Mouse (Mus musculus) 416B (cell line): Measurements from ENCODE around the gene Depdc1b.

ENCODE experiments used
- DNase-seq: peaks from one replicate; pipeline ENCODE4 v3.0.0; 2011; ENCODE audit warnings: low read depth

Depdc1b gene

GRCm38 (mm10) chr13:108354804-108355552 lies 38.8 kb downstream of the Depdc1b start:
- DNase-seq, result no peak

DNA sequence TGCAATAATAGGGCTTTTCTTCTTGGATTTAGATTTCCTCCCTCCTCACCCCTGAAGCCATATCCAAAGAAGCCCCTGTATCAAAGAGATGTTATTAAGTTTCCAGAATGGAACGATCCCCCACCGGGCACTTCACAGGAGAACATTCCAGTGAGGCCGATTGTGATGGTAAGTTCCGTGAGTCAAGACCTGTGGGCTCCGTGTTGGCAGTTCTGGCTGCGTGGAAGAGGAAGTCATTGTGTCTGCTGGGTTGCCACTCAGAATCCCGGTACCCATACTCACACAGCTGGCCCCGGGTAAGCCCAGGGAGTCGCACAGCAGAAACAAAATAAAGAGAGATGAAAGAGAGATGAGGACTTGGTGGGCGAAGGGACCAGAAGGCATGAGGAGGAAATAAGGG lies 41.2 kb downstream of the Depdc1b start:
- no peak for DNase-seq

DNA sequence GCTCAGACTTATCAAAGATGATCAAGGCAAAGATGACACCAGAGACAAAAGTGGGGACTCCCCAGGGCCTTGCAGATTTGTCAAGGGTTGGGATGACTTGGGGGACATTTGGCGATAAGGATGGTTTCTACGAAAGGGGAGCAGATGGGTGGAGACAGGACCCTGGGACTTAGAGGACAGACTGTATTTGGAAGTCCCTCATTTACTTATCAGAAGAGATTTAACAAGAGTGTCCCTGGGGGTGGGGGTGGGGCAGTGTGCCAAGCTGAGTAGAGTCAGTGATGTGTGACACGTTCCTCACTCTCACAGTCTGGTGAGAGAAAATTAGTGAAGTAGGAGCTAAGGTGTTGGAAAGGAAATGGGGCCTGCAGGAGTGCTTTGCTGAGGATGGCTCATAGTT lies 42.1 kb downstream of the Depdc1b start:
- DNase-seq, result no peak

DNA sequence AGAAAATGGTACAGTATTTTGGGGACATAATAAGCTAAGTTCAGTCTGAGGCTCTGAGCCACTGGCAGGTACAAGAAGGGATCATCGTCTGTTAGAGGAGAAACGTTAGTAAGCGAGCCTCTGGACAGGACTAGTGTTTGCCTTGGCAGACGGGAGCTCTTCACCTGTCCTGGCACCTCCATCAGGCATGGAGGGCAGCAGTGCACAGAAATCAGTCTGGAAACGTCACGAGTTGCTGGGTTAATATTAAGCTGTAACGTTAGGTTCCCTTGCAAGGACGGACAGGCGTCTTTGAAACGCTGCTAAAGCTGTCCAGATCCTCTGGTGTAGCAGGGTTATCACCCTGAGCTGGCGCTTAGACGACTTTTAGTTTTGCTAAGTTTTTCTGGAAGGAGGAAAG lies 51.4 kb downstream of the Depdc1b start:
- no peak for DNase-seq

GRCm38 (mm10) chr13:108370241-108370941 lies 54.3 kb downstream of the Depdc1b start:
- no peak for DNase-seq

- DNase-seq, result peak; percentile 61
Measured at GRCm38 (mm10) chr13:108371352-108371921, 55.3 kb downstream of the Depdc1b start.

DNA sequence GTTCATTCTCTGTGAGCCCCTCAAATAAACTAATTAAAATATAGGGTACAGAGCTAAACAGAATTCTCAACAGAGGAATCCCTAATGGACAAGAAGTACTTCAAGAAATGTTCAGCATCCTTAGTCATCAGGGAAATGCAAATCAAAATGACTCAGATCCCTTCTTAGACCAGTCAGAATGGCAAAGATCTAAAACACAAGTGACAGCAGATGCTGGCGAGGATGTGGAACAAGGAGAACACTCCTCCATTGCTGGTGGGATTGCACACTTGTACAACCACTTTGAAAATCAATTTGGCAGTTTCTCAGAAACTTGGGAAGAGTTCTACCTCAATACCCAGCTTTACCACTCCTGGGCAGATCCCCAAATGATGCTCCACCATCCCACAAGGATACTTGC lies 57.1 kb downstream of the Depdc1b start:
- DNase-seq, result no peak

GRCm38 (mm10) chr13:108376637-108377036 lies 60.5 kb downstream of the Depdc1b start:
- no peak for DNase-seq

DNA sequence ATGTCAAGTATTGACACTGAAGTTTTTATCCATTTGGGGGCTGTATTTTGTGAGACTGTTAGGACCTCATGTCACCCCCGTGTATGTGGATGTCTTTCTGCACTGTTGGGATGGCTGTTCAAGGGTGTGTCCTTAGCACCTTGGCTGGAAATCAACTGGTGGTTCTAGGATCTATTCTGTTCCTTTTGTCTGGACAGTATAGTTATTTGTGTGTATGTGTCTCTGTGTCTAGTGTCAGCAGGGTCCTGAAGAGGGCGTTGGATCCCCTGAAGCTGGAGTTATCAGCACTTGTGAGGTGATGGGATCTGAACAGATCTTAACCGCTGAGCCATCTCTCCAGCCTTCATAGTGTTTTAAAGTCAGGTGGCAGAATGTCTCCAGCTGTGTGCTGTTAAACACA lies 65.0 kb downstream of the Depdc1b start:
- no peak for DNase-seq

- DNase-seq, result no peak
Measured at GRCm38 (mm10) chr13:108383051-108383450, 66.9 kb downstream of the Depdc1b start.

DNA sequence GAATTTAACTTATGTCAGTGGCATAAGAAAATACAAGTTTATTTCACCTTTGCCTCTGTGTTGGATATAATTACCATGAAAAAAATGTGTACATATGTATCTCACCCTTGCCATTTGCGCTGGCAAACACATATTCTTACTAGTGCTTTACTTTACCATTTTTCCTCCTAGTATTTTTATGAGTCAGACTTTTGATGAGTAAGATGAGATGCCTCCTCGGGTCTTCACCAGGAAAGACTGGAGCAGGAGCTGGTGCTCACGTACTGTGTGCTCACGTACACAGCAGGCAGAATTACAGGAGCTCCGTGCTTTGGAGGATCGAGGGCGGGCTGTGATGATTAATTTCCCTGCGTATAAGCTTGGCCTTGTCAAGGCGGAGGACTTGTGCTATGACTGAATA lies 69.9 kb downstream of the Depdc1b start:
- no peak for DNase-seq

DNA sequence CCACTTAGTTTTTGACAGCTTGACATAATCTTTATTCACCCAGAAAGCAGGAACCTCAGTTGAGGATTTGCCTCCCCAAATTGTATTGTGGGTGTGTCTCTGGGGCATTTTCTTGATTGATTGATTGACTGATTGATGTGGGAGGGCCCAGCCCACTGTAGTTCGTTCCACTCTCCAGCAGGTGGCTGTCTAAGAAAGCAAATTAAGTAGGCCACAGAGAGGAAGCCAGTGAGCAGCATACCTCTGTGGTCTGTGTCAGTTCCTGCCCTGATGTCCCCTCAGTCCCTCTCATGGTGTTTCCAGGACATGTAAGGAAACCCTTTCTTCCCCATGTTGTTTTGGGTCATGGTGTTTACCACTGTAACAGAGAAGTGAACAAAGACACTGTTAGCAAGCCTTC lies 74.4 kb downstream of the Depdc1b start:
- DNase-seq, result peak; percentile 86

- no peak for DNase-seq
Measured at GRCm38 (mm10) chr13:108403197-108403596, 87.1 kb downstream of the Depdc1b start.

GRCm38 (mm10) chr13:108404372-108404771 lies 88.2 kb downstream of the Depdc1b start:
- peak; percentile 55 for DNase-seq

- DNase-seq, result peak; percentile 43
Measured at GRCm38 (mm10) chr13:108415464-108415863, 99.3 kb downstream of the Depdc1b start.

DNA sequence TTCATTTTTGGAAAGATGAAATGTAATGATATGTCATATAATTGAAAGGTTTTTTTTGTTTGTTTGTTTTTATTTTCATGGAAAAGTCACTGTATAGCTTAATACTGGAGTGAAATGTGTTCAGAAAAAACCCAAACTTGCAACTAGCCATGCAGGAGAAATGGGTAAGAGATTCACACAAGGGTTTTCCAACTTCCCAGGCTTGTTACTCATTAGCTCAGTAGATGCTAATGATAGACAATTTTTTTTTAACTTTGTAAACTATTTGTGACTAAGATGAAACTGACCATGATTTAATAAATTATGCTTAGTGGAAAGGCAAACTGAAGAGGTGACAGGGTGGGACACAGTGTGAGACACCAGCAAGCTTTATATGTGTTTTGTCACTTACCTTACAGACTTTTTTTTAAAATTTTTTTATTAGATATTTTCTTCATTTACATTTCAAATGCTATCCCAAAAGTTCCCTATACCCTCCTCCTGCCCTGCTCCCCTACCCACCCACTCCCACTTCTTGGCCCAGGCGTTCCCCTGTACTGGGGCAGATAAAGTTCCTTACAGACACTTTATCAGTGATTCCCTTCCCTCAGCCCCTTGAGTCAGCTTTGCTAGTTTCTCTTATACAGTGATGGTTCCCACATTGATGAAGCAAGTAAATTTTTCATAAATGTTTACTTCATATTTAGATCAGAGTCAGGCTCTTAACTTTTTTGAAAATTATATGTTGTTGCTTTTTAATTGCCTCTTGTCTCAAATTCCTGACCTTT lies 102.8 kb downstream of the Depdc1b start:
- DNase-seq, result no peak

DNA sequence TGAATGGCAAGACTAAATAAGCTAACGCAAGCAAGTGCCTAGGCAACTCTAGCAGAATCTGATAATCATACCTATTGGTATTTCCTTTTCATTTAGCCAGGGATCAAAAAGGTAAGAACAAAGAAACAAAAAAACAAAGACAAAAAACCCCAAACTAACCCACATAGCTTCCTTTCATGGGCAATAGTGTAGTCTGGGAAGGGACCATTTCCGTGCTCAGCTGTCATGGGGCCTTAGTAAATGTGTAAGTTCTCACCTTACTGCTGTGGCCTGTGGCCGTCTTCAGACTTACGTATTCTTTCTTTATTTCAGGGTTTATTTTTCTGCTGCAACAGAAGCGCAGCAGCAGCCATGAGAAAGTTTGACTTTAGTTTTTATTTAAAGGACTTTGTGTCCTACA lies 110.2 kb downstream of the Depdc1b start:
- no peak for DNase-seq

- no peak for DNase-seq
Measured at GRCm38 (mm10) chr13:108428809-108429208, 112.7 kb downstream of the Depdc1b start.

DNA sequence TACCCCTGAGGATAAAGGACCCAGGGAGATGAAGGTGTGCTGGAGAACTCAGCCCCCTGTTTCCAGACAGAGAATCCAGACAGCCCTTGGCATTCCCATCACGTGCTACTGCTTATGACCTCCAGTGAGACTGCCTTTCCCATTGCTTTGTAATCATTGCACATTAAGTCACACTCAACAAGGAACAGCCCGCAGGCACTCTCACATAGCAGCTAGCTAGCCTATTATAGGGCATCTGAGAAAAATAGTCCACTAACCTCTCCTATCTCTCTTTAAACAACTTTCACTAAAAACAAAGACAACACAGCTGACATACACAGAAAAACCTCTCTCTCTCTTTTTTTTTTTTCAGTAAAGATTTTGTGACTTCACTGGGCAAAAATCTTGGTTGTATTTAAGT lies 113.5 kb downstream of the Depdc1b start:
- DNase-seq, result no peak

DNA sequence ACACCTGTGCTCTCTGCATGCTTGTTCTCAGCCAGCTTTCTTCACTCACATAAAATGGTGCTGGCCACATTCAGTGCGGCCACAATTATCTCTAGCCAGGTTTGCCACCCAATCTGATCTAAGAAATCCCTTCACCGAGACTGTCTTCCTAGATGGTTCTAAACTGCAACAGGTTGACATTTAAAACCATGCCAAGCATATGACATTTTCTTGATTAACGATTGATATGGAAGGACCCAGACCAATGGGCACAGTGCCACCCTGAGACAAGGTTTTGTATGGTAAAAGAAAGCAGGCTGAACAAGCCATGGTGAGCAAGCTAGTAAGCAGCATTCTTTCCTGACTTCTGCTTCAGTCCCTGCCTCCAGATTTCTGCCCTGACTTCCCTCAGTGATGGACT lies 115.6 kb downstream of the Depdc1b start:
- no peak for DNase-seq

GRCm38 (mm10) chr13:108435687-108436086 lies 119.6 kb downstream of the Depdc1b start:
- DNase-seq, result peak; percentile 60

DNA sequence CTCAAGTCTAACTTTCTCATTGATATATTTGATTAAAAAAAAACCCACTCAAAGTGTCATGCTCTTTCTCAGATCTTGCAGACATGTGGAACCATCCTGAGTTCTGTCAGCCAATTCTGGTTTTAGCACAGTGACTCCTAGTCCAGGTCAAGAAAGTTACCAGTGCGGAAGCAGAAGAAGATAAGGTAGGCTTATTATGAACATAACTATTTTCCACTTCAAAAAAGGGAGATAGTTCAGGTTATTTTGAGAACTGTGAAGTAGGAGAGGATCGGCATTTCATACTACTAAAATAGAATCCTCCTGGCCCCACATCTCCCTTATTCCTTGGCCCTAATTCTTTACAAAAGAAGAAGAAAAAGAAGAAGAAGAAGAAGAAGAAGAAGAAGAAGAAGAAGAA lies 121.3 kb downstream of the Depdc1b start:
- DNase-seq, result no peak

GRCm38 (mm10) chr13:108439012-108439411 lies 122.9 kb downstream of the Depdc1b start:
- no peak for DNase-seq
